Mouse (Mus musculus) ES-E14 (cell line): ENCODE results near the gene Uaca. TPM values are rescaled to one million over a fixed set of nuclear protein-coding genes. Genes with fewer than 3 reads are reported as not detected.

Experiments used
- DNase-seq: peaks from one replicate; pipeline ENCODE4 v3.0.0-alpha.2; 2013; ENCODE audit warnings: low read depth, low spot score
- H3K27ac ChIP-seq: 2 replicates; pipeline ENCODE4 v1.5.1; 2012; ENCODE audit warnings: low read depth, mild to moderate bottlenecking, low read length, moderate library complexity, mixed read lengths; ENCODE audit not compliant: poor library complexity, insufficient read depth, severe bottlenecking
- H3K36me3 ChIP-seq: 2 replicates; pipeline ENCODE4 v1.6.1; 2012; ENCODE audit warnings: mild to moderate bottlenecking, low read length, moderate library complexity, mixed read lengths; ENCODE audit not compliant: control insufficient read depth, poor library complexity, insufficient read depth, severe bottlenecking
- H3K4me1 ChIP-seq, 2 experiments: fragments of 150-350 bp in 1 of 2; sonication (generic) in 1 of 2; 2 replicates each; pipeline ENCODE4 v1.6.1; 2012; ENCODE audit warnings: low read length in 2 of 2, mild to moderate bottlenecking in 1 of 2, mixed read lengths in 1 of 2; ENCODE audit not compliant: control insufficient read depth in 2 of 2, insufficient read depth in 2 of 2, poor library complexity in 1 of 2
- H3K4me3 ChIP-seq, 2 experiments: fragments of 150-350 bp in 1 of 2; sonication (generic) in 1 of 2; 2 replicates each; pipeline ENCODE4 v1.5.1; 2012; ENCODE audit warnings: low read length in 2 of 2, low read depth in 1 of 2, mild to moderate bottlenecking in 1 of 2, mixed read lengths in 1 of 2; ENCODE audit not compliant: insufficient read depth in 1 of 2, poor library complexity in 1 of 2, severe bottlenecking in 1 of 2
- H3K9ac ChIP-seq: 2 replicates; pipeline ENCODE4 v1.6.1; 2012; ENCODE audit warnings: low read depth, mild to moderate bottlenecking, low read length, mixed read lengths; ENCODE audit not compliant: poor library complexity, insufficient read depth, severe bottlenecking
- H3K9me3 ChIP-seq: fragments of 150-350 bp; sonication (generic); 2 replicates; pipeline ENCODE4 v1.6.1; 2012; ENCODE audit warnings: low read depth, mild to moderate bottlenecking, low read length; ENCODE audit not compliant: control insufficient read depth, insufficient read depth
- CHD2 ChIP-seq: IDR thresholded peaks from 2 replicates; pipeline ENCODE4 v1.6.1; 2014; ENCODE audit warnings: mild to moderate bottlenecking, low read depth, low read length, inconsistent platforms
- HCFC1 ChIP-seq: IDR thresholded peaks from 2 replicates; pipeline ENCODE4 v1.6.1; 2012; ENCODE audit warnings: low read length, inconsistent platforms, borderline replicate concordance; ENCODE audit not compliant: insufficient read depth
- MAFK ChIP-seq: IDR thresholded peaks from 2 replicates; pipeline ENCODE4 v1.6.1; 2014; ENCODE audit warnings: mild to moderate bottlenecking, low read depth, low read length, inconsistent platforms; ENCODE audit not compliant: insufficient read depth
- ZC3H11A ChIP-seq: IDR thresholded peaks from 2 replicates; pipeline ENCODE4 v1.6.1; 2012; ENCODE audit warnings: low read depth, mild to moderate bottlenecking, inconsistent platforms, low read length, borderline replicate concordance
- ZNF384 ChIP-seq: IDR thresholded peaks from 2 replicates; pipeline ENCODE4 v1.6.1; 2012; ENCODE audit warnings: low read depth, low read length, inconsistent platforms
- in situ Hi-C, 2 experiments: fragments of 600-800 bp; cut with MboI; formaldehyde crosslinking; loops; one replicate each; pipeline ENCODE4 v1.15.1; 2025; ENCODE audit warnings: low sequenced_read_pairs in 2 of 2, inconsistent platforms in 1 of 2; ENCODE audit not compliant: unreplicated experiment in 2 of 2
- total RNA-seq: library from RNA; depleted of rRNA; stranded (reverse); fragments of 300-350 nt; gene quantifications from 2 replicates; pipeline ENCODE4 v1.2.3, GENCODE M21; 2012

Uaca gene
- total RNA-seq, 1 experiment: 22.1 TPM

DNA sequence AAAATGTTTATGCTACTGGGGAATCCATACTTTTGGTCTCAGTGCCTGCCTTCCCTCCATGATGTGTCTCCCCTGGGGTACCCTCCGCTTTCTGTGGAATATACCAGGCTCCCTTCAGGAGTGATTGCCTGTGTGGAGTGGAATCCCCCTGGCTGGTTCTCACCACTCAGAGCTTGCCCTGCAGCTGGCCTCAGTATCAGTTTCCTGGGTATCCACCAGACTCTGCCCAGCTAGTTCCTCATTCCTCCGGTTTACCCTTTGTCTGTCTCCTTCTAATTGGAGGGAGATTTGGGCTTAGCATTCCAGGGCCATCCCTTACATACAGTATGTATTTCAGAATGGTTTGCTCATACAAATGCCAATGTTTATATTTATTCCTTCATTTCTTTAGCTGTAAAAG lies 33.9 kb downstream of the Uaca start:
- in situ Hi-C loops: no loop called here
- Histone ChIP-seq H3K4me3 (no peak overlapping the region), H3K4me1 (peaks cover 0 to 7% of the 10 kb centered on the region in 2 experiments; a peak in 2 of 4 replicates), H3K9me3 (no peaks in the 10 kb centered on the region), H3K27ac (no peak overlapping the region), H3K36me3 (no peaks in the 10 kb centered on the region), H3K9ac (no peak overlapping the region)
- DNase-seq: no peak
- no peak for TF ChIP-seq ZC3H11A
- TF ChIP-seq HCFC1: no peak
- no peak for TF ChIP-seq ZNF384
- no peak for TF ChIP-seq MAFK
- TF ChIP-seq CHD2: no peak

DNA sequence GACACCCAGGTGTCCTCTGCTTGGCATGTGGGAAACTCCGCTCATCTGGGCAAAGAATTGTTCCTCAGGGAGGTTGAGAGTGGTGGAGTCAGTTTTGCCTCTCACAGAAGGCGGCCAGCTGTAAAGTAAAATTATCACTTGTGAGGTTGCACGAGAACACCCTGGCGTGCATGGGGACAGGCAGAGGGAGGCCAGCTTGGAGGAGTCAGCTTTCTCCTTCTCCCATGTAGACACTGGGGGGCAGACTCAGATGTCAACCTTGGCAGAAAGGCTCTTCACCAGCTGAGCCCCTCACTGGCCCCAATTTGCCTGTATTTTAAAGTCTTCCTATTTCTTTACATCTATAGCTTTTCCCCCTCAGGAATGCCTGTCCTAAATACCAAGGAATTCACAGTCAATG lies 35.3 kb downstream of the Uaca start:
- Histone ChIP-seq H3K9me3 (no peaks in the 10 kb centered on the region), H3K9ac (no peak overlapping the region), H3K36me3 (no peaks in the 10 kb centered on the region), H3K27ac (no peak overlapping the region), H3K4me3 (no peak overlapping the region), H3K4me1 (peaks cover 0 to 7% of the 10 kb centered on the region in 2 experiments; a peak in 2 of 4 replicates)
- in situ Hi-C loops: no loop called here
- no peak for DNase-seq
- TF ChIP-seq MAFK: no peak
- no peak for TF ChIP-seq HCFC1
- no peak for TF ChIP-seq CHD2
- TF ChIP-seq ZNF384: no peak
- no peak for TF ChIP-seq ZC3H11A

DNA sequence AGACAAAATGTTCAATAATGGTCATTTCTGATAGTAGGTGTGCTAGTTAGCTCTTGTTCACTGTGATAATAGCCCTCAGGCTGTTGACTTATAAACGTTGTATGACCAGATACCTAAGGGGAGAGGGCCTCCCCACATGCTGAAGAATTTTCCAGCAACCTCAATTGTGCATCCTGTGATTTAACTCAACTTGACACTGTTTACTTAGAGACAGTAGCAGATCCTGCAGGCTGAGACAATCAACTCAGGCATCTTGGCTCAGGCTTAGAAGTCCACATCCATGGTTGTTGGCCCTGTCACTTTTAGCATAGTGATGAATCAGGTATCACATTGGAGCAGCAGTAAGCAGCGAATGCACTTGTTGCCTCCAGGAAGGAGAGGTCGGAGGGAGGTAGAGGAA lies 35.7 kb downstream of the Uaca start:
- no peak overlapping the region for H3K27ac ChIP-seq
- no peak for DNase-seq
- H3K9ac ChIP-seq: no peak overlapping the region
- TF ChIP-seq ZC3H11A (no peak), MAFK (no peak), HCFC1 (no peak), CHD2 (no peak), ZNF384 (no peak)
- no peak overlapping the region for H3K4me3 ChIP-seq
- H3K36me3 ChIP-seq: no peaks in the 10 kb centered on the region
- in situ Hi-C loops: no loop called here
- H3K4me1 ChIP-seq: peaks cover 0 to 7% of the 10 kb centered on the region in 2 experiments; a peak in 2 of 4 replicates
- no peaks in the 10 kb centered on the region for H3K9me3 ChIP-seq

DNA sequence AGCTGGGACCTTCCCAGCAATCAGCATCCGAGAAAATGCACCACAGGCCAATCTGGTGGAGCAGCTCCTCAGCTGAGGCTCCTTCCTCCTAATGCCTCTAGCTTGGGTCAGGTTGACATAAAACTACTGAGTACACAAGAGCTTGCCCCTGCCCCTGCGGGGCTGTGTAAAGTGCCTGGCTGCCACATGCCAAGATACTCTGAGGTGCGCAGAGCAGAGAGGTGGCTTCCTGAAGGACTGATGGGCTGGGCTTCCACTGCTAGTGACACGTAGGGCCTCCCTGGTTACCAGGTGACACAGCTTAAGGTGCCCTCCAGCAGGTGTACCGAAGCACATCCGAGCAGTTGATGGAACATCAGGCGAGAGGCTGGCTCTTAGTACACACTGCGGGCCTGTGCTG lies 37.9 kb downstream of the Uaca start:
- Histone ChIP-seq H3K4me1 (no peaks in the 10 kb centered on the region), H3K36me3 (no peaks in the 10 kb centered on the region), H3K9ac (no peak overlapping the region), H3K4me3 (no peak overlapping the region), H3K9me3 (no peaks in the 10 kb centered on the region), H3K27ac (no peak overlapping the region)
- TF ChIP-seq ZC3H11A: no peak
- no peak for TF ChIP-seq HCFC1
- no peak for TF ChIP-seq MAFK
- no peak for TF ChIP-seq CHD2
- TF ChIP-seq ZNF384: no peak
- no peak for DNase-seq
- in situ Hi-C loops: no loop called here

DNA sequence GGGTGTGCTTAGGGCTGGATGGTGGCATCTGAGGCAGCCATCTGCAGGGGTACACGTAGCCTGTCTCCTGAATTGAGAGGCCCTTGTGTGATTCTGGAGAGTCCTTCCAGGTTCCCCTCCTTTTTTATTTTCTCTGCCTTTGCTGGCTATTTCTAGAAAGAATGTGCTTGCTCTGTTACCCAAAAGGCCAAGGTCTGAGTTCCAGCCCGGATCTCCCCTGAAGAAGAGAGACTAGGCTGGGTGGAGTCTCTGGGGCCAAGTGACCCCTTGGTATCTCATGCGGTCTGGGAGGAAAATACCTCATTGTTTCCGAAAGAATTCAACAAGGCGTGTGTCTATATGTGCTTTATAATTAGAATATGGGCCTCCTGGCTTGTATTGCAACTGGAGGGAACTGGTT lies 41.8 kb downstream of the Uaca start:
- Histone ChIP-seq H3K4me3 (no peak overlapping the region), H3K27ac (no peak overlapping the region), H3K4me1 (peaks cover 0 to 2% of the 10 kb centered on the region in 2 experiments; a peak in 1 of 4 replicates), H3K9me3 (no peaks in the 10 kb centered on the region), H3K9ac (no peak overlapping the region), H3K36me3 (no peaks in the 10 kb centered on the region; the same call in 1 of the 2 replicates)
- DNase-seq: no peak
- TF ChIP-seq MAFK: no peak
- no peak for TF ChIP-seq HCFC1
- no peak for TF ChIP-seq ZNF384
- TF ChIP-seq CHD2: no peak
- TF ChIP-seq ZC3H11A: no peak
- in situ Hi-C loops: no loop called here
